Mouse (Mus musculus) thymus, adult 2 months (tissue): ENCODE results near the gene Vsx2.

Experiments
- CTCF ChIP-seq: fragments of 200-500 bp; IDR thresholded peaks from 2 replicates; pipeline ENCODE4 v1.5.1; 2012; ENCODE audit warnings: mild to moderate bottlenecking, control low read depth, low read length, moderate library complexity, borderline replicate concordance; ENCODE audit not compliant: control insufficient read depth, poor library complexity, insufficient read depth; ENCODE audit errors: extremely low read depth
- POLR2A ChIP-seq: fragments of 200-500 bp; IDR thresholded peaks from 2 replicates; pipeline ENCODE4 v1.6.1; 2012; ENCODE audit warnings: mild to moderate bottlenecking, low read length, control low read depth, moderate library complexity; ENCODE audit not compliant: control insufficient read depth, poor library complexity, insufficient read depth; ENCODE audit errors: extremely low read depth

DNA sequence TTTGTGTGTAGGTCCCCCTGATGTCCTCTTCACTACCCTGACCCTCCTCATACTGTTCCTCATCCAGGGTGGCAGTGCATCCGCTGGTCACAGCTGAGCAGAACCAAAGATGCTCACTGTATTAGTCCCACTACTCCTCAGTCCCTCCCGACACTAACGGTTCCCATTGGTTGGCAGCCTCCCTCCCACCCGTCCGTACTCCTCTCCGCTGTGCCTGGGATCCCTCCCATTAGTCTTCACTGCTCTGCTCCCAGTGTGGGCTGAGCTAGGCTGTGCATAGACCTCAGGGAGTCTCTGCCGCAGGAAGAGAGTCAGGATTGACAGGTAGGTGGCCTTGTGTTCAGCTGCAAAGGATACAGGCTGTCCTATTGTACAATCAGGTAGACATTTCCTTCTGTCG lies 28.8 kb downstream of the Vsx2 start:
- TF ChIP-seq CTCF (no peak), POLR2A (no peak)
